Mouse (Mus musculus) kidney, postnatal 0 days (tissue): ENCODE results near the gene Fibcd1. TPM values are rescaled to one million over a fixed set of nuclear protein-coding genes. Genes with fewer than 3 reads are reported as not detected.
A peak's percentile ranks its signal among the peaks of the same experiment; 100 is the strongest.

Experiments
- ATAC-seq: fragments of 200-750 bp; cut with Nextera tagmentation; replicated peaks from 2 replicates; pipeline ENCODE4 v1.8.0; 2017; ENCODE audit warnings: low read depth, moderate number of reproducible peaks, moderate TSS enrichment, moderate library complexity; ENCODE audit not compliant: low FRiP score
- DNase-seq: peaks from one replicate; pipeline ENCODE4 v3.0.0-alpha.2; 2016; ENCODE audit warnings: low spot score
- H3K27ac ChIP-seq: fragments of 300-500 bp; sonication (generic); 2 replicates; pipeline ENCODE4 v1.5.1; 2014; ENCODE audit warnings: mild to moderate bottlenecking
- H3K27me3 ChIP-seq: fragments of 300-500 bp; sonication (generic); 2 replicates; pipeline ENCODE4 v1.6.1; 2014; ENCODE audit warnings: low read length, mixed read lengths; ENCODE audit not compliant: insufficient read depth
- H3K36me3 ChIP-seq: fragments of 300-500 bp; sonication (generic); 2 replicates; pipeline ENCODE4 v1.6.1; 2014; ENCODE audit warnings: low read length, mixed read lengths; ENCODE audit not compliant: insufficient read depth
- H3K4me1 ChIP-seq: fragments of 300-500 bp; sonication (generic); replicated peaks from 2 replicates; pipeline ENCODE4 v1.6.1; 2014; ENCODE audit warnings: antibody characterized with exemption, low read length, mixed read lengths; ENCODE audit not compliant: insufficient read depth
- H3K4me2 ChIP-seq: fragments of 300-500 bp; sonication (generic); 2 replicates; pipeline ENCODE4 v1.6.1; 2014; ENCODE audit warnings: mild to moderate bottlenecking, low read length, moderate library complexity, mixed read lengths
- H3K4me3 ChIP-seq: fragments of 300-500 bp; sonication (generic); replicated peaks from 2 replicates; pipeline ENCODE4 v1.5.1; 2014; ENCODE audit warnings: low read depth, low read length
- H3K9ac ChIP-seq: fragments of 300-500 bp; sonication (generic); 2 replicates; pipeline ENCODE4 v1.6.1; 2014; ENCODE audit warnings: low read depth, low read length
- H3K9me3 ChIP-seq: fragments of 300-500 bp; sonication (generic); replicated peaks from 2 replicates; pipeline ENCODE4 v1.6.1; 2016; ENCODE audit warnings: low read length, inconsistent platforms, mixed read lengths
- CTCF ChIP-seq: IDR thresholded peaks from 2 replicates; pipeline ENCODE4 v1.5.1; 2016; ENCODE audit warnings: antibody characterized with exemption, low read depth, mild to moderate bottlenecking, moderate library complexity
- WGBS: fragments of 180-500 bp; shearing (Covaris S2); extraction: QIAGEN DNeasy Blood & Tissue Kit; methylation state at CpG from one replicate; pipeline ENCODE4 v1.1.7; 2014; 5-methylcytosine and 5-hydroxymethylcytosine counted together
- polyA plus RNA-seq: library from polyadenylated mRNA; unstranded; fragments of >200 nt; fragmentation: Nextera tagmentation; extraction: Ambion mirVana; gene quantifications from 2 replicates; pipeline ENCODE4 v1.2.1, GENCODE M21; 2015

Fibcd1 gene
- polyA plus RNA-seq, 1 experiment from 2014 or later: 0.75 TPM

DNA sequence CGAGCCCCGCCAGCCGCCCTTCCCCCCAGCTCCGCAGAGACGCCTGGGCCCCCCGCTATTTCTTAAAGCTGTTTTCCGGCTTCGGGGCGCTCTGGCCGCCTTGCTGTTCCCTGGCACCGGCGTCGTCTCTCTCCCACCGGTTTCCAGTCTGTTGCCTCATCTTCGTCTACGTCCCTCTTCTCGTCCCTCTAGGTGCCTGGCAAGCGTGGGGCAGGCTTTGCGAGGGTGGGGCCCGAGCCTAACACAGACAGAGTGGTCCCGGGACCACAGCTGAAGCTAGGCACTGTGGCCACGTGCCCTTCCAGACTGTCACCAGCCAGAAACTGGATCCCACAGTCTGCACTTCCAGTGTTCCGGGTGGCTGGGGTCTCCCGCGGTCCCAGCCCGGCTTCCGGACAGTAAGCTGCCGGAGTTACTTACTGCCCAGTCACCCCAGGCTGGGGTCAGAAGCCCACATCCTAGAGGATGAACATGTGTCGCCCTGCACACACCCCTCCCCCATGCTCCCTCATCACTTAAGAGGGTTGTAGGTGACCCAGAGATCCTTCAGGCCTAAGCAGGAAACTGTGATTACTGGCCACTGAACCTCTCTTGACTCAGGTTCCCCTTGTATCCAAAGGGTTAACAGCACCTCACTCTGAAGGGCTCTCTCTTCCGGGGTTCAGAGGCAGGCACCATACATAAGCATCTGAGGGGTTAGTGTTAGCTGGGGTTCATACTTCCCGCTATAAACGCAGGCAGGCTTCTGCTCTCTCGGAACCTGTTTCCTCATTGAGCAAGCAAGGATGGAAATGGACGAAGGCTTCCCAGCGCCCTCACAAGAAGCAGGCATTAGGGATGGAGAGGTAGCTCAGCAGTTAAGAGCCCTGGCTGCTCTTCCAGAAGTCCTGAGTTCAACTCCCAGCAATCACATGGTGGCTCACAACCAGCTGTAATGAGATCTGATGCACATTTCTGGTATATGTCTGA, 1.2 kb upstream of the Fibcd1 start:
- Histone ChIP-seq H3K27me3 (peaks cover 24% of the 10 kb centered on the region), H3K27ac (no peak overlapping the region), H3K4me3 (peak overlapping the region; percentile 51), H3K9me3 (no peaks in the 10 kb centered on the region), H3K4me2 (peak overlapping the region; percentile 97), H3K9ac (0 out of 2 replicates have a peak overlapping the region, but pooled peaks have one; percentile 51), H3K36me3 (no peaks in the 10 kb centered on the region), H3K4me1 (peaks cover 15% of the 10 kb centered on the region)
- DNase-seq: no peak
- no peak for TF ChIP-seq CTCF
- ATAC-seq: no peak
- WGBS: 3% methylated on average over 35 of the region's 35 CpGs

DNA sequence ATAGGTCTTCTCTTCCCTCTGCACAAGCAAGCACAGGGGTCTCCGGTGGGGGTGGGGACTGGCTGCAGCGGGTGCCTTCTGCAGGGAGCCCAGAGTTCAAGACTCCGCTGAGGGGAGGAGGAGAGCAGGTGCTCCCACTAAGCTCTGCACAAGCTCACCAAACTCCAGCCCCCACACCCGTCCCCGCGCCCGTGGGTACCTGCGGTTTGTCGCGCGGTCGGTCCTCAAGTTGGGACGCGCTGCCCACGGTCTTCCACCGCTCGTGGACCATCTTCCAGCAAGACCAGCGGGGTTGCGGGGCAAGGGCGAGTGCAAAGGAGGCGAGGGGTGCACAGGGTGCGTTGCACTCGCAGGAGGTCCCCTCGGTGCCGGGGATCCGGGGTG, 301 bp downstream of the Fibcd1 start:
- 3% methylated on average over 22 of the region's 26 CpGs for WGBS
- no peaks in the 10 kb centered on the region for H3K9me3 ChIP-seq
- H3K27me3 ChIP-seq: peaks cover 24% of the 10 kb centered on the region
- peak overlapping the region; percentile 51; the same call in 1 of the 2 replicates for H3K9ac ChIP-seq
- no peak for DNase-seq
- peaks cover 15% of the 10 kb centered on the region for H3K4me1 ChIP-seq
- peak overlapping the region; percentile 97 for H3K4me2 ChIP-seq
- H3K4me3 ChIP-seq: peak overlapping the region; percentile 51
- H3K27ac ChIP-seq: no peak overlapping the region
- no peak for ATAC-seq
- no peaks in the 10 kb centered on the region for H3K36me3 ChIP-seq
- TF ChIP-seq CTCF: no peak

DNA sequence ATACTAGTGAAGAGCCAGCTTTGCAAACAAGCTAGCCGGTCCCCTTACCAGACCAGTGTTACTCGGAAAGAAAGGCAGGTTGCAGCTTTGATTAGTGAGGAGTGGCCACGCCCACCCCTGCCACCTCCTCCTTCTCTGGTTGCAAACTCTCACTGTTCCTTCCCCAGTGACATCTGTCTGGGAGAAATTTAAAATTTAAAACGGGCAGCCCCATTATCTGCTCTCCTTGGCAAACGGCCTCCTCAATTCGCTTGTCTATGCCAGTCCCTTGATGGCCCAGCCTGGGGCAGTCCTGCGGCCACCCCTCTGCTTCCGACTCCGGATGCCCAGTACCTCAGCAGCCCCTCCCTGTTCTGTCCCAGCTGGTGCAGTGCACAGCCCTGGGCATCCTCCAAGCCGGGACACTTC, 1.1 kb downstream of the Fibcd1 start:
- no peak for DNase-seq
- Histone ChIP-seq H3K4me3 (no peak overlapping the region), H3K27me3 (peaks cover 24% of the 10 kb centered on the region)

DNA sequence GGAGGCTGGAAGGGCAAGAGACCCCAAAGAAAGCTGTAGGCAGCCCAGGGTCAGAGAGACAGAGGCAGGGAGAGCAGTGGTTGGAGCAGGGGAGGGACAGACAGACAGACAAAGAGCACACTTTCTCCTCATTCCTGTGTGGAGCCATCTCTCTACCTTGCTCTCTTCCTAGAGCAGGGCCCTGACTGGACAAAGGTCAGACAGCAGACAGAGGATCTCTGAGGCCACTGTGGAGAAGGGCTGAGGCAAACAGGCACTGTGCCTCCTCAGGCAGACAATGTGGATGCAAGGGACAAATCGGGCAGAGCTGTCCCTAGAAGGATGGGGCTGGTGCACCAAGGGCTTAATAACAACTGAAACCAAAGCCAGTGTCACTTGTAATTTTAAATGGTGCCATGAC, 6.9 kb downstream of the Fibcd1 start:
- TF ChIP-seq CTCF: no peak
- WGBS: 68% methylated on average over 1 of the region's 1 CpGs
- Histone ChIP-seq H3K27me3 (0 out of 2 replicates have a peak, but pooled peaks cover 2% of the 10 kb centered on the region), H3K9ac (no peak overlapping the region), H3K27ac (no peak overlapping the region), H3K4me2 (no peak overlapping the region), H3K9me3 (no peaks in the 10 kb centered on the region), H3K4me3 (no peak overlapping the region), H3K36me3 (no peaks in the 10 kb centered on the region), H3K4me1 (peaks cover 9% of the 10 kb centered on the region; the same call in 1 of the 2 replicates)
- DNase-seq: no peak
- ATAC-seq: no peak

More for the DNA sequence above, 1.1 kb downstream of the Fibcd1 start:
- peaks cover 15% of the 10 kb centered on the region for H3K4me1 ChIP-seq
- H3K9me3 ChIP-seq: no peaks in the 10 kb centered on the region
- no peak overlapping the region for H3K27ac ChIP-seq
- ATAC-seq: no peak
- H3K4me2 ChIP-seq: no peak overlapping the region
- no peak overlapping the region for H3K9ac ChIP-seq
- 5% methylated on average over 10 of the region's 10 CpGs for WGBS
- no peaks in the 10 kb centered on the region for H3K36me3 ChIP-seq
- TF ChIP-seq CTCF: no peak

DNA sequence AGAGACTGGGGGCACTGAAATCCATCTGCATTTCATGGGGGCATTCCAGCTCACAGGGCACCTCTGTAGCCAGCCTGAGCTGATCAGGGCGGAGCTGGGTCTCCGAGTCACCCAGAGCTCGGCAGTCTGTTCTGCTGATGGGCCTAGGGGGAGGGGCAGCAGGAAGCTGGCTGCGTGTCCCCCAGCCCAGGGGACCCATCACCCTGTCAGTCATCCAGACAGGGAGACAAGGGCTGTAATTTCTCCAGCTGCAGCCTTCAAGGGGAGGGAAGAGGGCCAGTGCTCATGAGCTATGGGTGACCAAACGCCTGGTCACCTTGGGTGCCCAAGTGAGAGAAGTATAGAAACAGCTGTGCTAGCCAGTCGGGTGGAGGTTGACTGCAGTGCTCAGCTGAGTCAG, 8.8 kb downstream of the Fibcd1 start:
- Histone ChIP-seq H3K36me3 (no peaks in the 10 kb centered on the region), H3K27ac (no peak overlapping the region), H3K4me1 (peaks cover 9% of the 10 kb centered on the region; the same call in 1 of the 2 replicates), H3K4me2 (no peak overlapping the region), H3K4me3 (no peak overlapping the region), H3K9me3 (no peaks in the 10 kb centered on the region), H3K9ac (no peak overlapping the region), H3K27me3 (no peaks in the 10 kb centered on the region)
- TF ChIP-seq CTCF: no peak
- ATAC-seq: no peak
- 24% methylated on average over 6 of the region's 6 CpGs for WGBS
- no peak for DNase-seq

DNA sequence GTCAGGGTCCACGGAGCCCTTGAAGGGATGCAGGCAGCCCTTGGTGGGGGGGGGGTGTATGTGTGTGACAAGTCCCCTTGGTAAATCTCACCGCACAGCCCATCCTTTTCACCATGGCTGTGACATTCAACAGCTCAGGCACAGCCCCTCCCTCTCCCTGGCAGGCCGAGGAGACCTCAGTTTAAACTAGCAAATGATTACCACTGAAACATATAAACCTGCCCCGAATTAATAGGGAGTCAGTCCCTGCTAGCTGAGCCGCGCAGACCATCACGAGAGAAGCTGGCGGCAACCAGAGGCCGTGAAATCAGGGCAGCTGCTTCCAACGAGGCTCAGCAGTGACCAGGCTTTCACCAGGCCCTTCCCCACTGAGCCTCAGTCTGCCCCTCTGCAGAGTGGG, 9.7 kb downstream of the Fibcd1 start:
- no peaks in the 10 kb centered on the region for H3K27me3 ChIP-seq
- WGBS: 39% methylated on average over 10 of the region's 10 CpGs
- no peak for TF ChIP-seq CTCF
- H3K9me3 ChIP-seq: no peaks in the 10 kb centered on the region
- ATAC-seq: peak; percentile 50
- H3K36me3 ChIP-seq: no peaks in the 10 kb centered on the region
- no peak overlapping the region for H3K4me3 ChIP-seq
- no peak overlapping the region for H3K9ac ChIP-seq
- peaks cover 9% of the 10 kb centered on the region; the same call in 1 of the 2 replicates for H3K4me1 ChIP-seq
- DNase-seq: no peak
- H3K27ac ChIP-seq: no peak overlapping the region
- no peak overlapping the region for H3K4me2 ChIP-seq
